Comparison of ENCODE assay signal across 9 mouse cellular contexts in the genomic region with DNA sequence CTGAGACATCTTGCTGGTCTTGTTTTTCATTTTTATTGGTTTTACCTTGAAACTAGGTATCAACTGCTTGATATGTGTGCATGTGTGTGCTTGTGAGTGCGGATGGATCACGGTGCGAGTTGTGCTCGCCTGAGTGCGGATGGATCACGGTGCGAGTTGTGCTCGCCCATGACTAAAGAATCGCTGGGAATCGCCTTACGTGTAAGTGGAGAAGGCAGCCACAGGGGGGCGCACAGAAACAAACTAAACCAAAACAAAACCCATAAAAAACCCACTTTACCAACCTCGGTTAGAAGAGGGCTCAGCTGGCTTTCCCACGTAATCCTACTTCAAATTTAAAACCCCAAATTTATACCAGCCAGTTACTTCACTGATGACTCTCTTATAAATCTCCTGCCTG. TPM values are rescaled to one million over a fixed set of nuclear protein-coding genes. Genes with fewer than 3 reads are reported as not detected.
DNase-seq lines count a peak whose midpoint lies in the region; ATAC-seq and TF ChIP-seq lines count a peak whose summit lies in the region.
"Had no signal": no experiment of that assay in that cellular context is flagged by ENCODE, and none has a peak within 500 bp of the region (broad histone marks: within the 10 kb centered on the region; RNA-seq: fewer than 3 reads in every experiment).

No protein-coding gene starts in this region.

- H3K27ac ChIP-seq in forebrain, postnatal 0 days (ENCODE audit: low read depth, low read length), result no peak overlapping the region
- no peak overlapping the region for H3K27ac ChIP-seq in forebrain, embryonic 16.5 days (ENCODE audit: low read length)
- H3K27ac ChIP-seq in hindbrain, postnatal 0 days, result no peak overlapping the region
- H3K27ac ChIP-seq in liver, embryonic 14.5 days, result no peak overlapping the region
- H3K27ac ChIP-seq: liver, embryonic 15.5 days had no signal

- no peaks in the 10 kb centered on the region for H3K27me3 ChIP-seq in forebrain, postnatal 0 days (ENCODE audit: insufficient read depth, low read length)
- no peaks in the 10 kb centered on the region for H3K27me3 ChIP-seq in forebrain, embryonic 16.5 days (replicated peaks; ENCODE audit: control insufficient read depth, insufficient read depth, low read length)
- no peaks in the 10 kb centered on the region for H3K27me3 ChIP-seq in hindbrain, postnatal 0 days (ENCODE audit: insufficient read depth, low read length)
- no peaks in the 10 kb centered on the region for H3K27me3 ChIP-seq in liver, embryonic 14.5 days (ENCODE audit: control insufficient read depth, insufficient read depth, low read length)
- H3K27me3 ChIP-seq: liver, embryonic 15.5 days had no signal

- peak; percentile 75 for TF ChIP-seq CTCF in forebrain, postnatal 0 days (IDR thresholded peaks at IDR 0.05; ENCODE audit: low read depth)
- peak; percentile 76 for TF ChIP-seq CTCF in hindbrain, postnatal 0 days (IDR thresholded peaks at IDR 0.05; ENCODE audit: low read depth)
- peak; percentile 71 for TF ChIP-seq CTCF in liver, embryonic 14.5 days (IDR thresholded peaks at IDR 0.05; ENCODE audit: low read depth)

- H3K4me2 ChIP-seq in forebrain, postnatal 0 days (ENCODE audit: low read depth), result no peak overlapping the region
- H3K4me2 ChIP-seq in forebrain, embryonic 16.5 days (ENCODE audit: low read length), result no peak overlapping the region
- H3K4me2 ChIP-seq in hindbrain, postnatal 0 days (ENCODE audit: low read depth, low read length), result no peak overlapping the region
- H3K4me2 ChIP-seq in liver, embryonic 14.5 days (ENCODE audit: low read depth), result no peak overlapping the region
- H3K4me2 ChIP-seq: liver, embryonic 15.5 days had no signal

- H3K4me1 ChIP-seq in forebrain, postnatal 0 days (ENCODE audit: insufficient read depth), result no peaks in the 10 kb centered on the region
- no peaks in the 10 kb centered on the region for H3K4me1 ChIP-seq in forebrain, embryonic 16.5 days (replicated peaks; ENCODE audit: control insufficient read depth, insufficient read depth, low read length)
- no peaks in the 10 kb centered on the region for H3K4me1 ChIP-seq in hindbrain, postnatal 0 days (ENCODE audit: insufficient read depth, low read length)
- no peaks in the 10 kb centered on the region for H3K4me1 ChIP-seq in liver, embryonic 14.5 days (replicated peaks; ENCODE audit: control insufficient read depth in 2 of 2, insufficient read depth in 2 of 2, low read length in 1 of 2)
- H3K4me1 ChIP-seq: liver, embryonic 15.5 days had no signal

- ATAC-seq in forebrain, postnatal 0 days, result no peak; the same call in 1 of the 2 replicates
- no peak for ATAC-seq in forebrain, embryonic 16.5 days
- 0 out of 2 replicates have a peak, but pooled peaks have one; percentile 29 for ATAC-seq in hindbrain, postnatal 0 days
- ATAC-seq in liver, embryonic 14.5 days (ENCODE audit: insufficient read depth), result no peak

- no peaks in the 10 kb centered on the region for H3K36me3 ChIP-seq in forebrain, postnatal 0 days (ENCODE audit: insufficient read depth)
- no peaks in the 10 kb centered on the region for H3K36me3 ChIP-seq in forebrain, embryonic 16.5 days (ENCODE audit: control insufficient read depth, insufficient read depth)
- H3K36me3 ChIP-seq in hindbrain, postnatal 0 days (ENCODE audit: insufficient read depth, low read length), result no peaks in the 10 kb centered on the region
- H3K36me3 ChIP-seq in liver, embryonic 14.5 days (replicated peaks; ENCODE audit: control insufficient read depth, insufficient read depth, low read depth), result no peaks in the 10 kb centered on the region
- H3K36me3 ChIP-seq: liver, embryonic 15.5 days had no signal

- TF ChIP-seq EP300 in liver, embryonic 14.5 days (IDR thresholded peaks at IDR 0.05; ENCODE audit: low read depth), result no peak

- H3K9ac ChIP-seq in forebrain, postnatal 0 days, result no peak overlapping the region
- H3K9ac ChIP-seq in forebrain, embryonic 16.5 days (replicated peaks; ENCODE audit: low read depth, low read length), result no peak overlapping the region
- no peak overlapping the region for H3K9ac ChIP-seq in hindbrain, postnatal 0 days (replicated peaks; ENCODE audit: low read length)
- H3K9ac ChIP-seq in liver, embryonic 14.5 days (replicated peaks), result no peak overlapping the region
- H3K9ac ChIP-seq: liver, embryonic 15.5 days had no signal

- no peak overlapping the region for H3K4me3 ChIP-seq in forebrain, postnatal 0 days (ENCODE audit: low read depth, low read length)
- no peak overlapping the region for H3K4me3 ChIP-seq in forebrain, embryonic 16.5 days (replicated peaks; ENCODE audit: low read length)
- H3K4me3 ChIP-seq in hindbrain, postnatal 0 days (ENCODE audit: low read length), result no peak overlapping the region
- H3K4me3 ChIP-seq in liver, embryonic 14.5 days (ENCODE audit: insufficient read depth in 1 of 2, low read depth in 2 of 2, low read length in 2 of 2), result no peak overlapping the region
- H3K4me3 ChIP-seq: liver, embryonic 15.5 days had no signal

- 37% methylated on average over 14 of the region's 14 CpGs for WGBS in forebrain, postnatal 0 days
- 33% methylated on average over 14 of the region's 14 CpGs for whole genome bisulfite sequencing in forebrain, embryonic 16.5 days
- 36% methylated on average over 14 of the region's 14 CpGs for WGBS in hindbrain, postnatal 0 days
- WGBS in liver, embryonic 14.5 days (ENCODE audit: insufficient replicate concordance), result 18% methylated on average over 14 of the region's 14 CpGs

- H3K9me3 ChIP-seq in forebrain, postnatal 0 days (ENCODE audit: low read length), result no peaks in the 10 kb centered on the region
- no peaks in the 10 kb centered on the region for H3K9me3 ChIP-seq in forebrain, embryonic 16.5 days (ENCODE audit: control insufficient read depth, low read length)
- H3K9me3 ChIP-seq in hindbrain, postnatal 0 days (ENCODE audit: low read length), result no peaks in the 10 kb centered on the region
- no peaks in the 10 kb centered on the region for H3K9me3 ChIP-seq in liver, embryonic 14.5 days (ENCODE audit: control insufficient read depth, low read length)
- H3K9me3 ChIP-seq: liver, embryonic 15.5 days had no signal

- DNase-seq in forebrain, postnatal 0 days, result peak; percentile 77
- peak; percentile 14 to 42 for DNase-seq in urinary bladder, postnatal 36 days (ENCODE audit: low spot score in 2 of 2)
- DNase-seq in urinary bladder, postnatal 10 days (ENCODE audit: low spot score), result no peak
- peak; percentile 69 to 72 for DNase-seq in cerebellum, postnatal 36 days
- DNase-seq in hindbrain, postnatal 0 days (ENCODE audit: low spot score), result peak; percentile 81
- peak; percentile 11 to 31 (median 17) for DNase-seq in liver, embryonic 14.5 days (ENCODE audit: low read depth in 3 of 3, low spot score in 3 of 3)
- DNase-seq in right cerebral cortex, postnatal 14 days, result peak; percentile 76

RNA-seq across cellular contexts. Expression of a gene that starts 9.3 kb away (rescaled TPM):
- total RNA-seq in forebrain, postnatal 0 days (2014; rRNA removed), result 0.23 and 0.29 TPM in 2 replicates
- 0.15 and 0.17 TPM in 2 replicates for polyA plus RNA-seq in forebrain, postnatal 0 days (2015; fragmentation: Nextera tagmentation; extraction: Ambion mirVana)
- 0.30 and 0.75 TPM in 2 replicates for polyA plus RNA-seq in forebrain, embryonic 16.5 days (2015; fragmentation: Nextera tagmentation; extraction: Ambion mirVana)
- total RNA-seq in hindbrain, postnatal 0 days (2014; rRNA removed), result 0.21 and 3.1 TPM in 2 replicates
- polyA plus RNA-seq in hindbrain, postnatal 0 days (2015; fragmentation: Nextera tagmentation; extraction: Ambion mirVana), result 0.16 and 0.43 TPM in 2 replicates
- polyA plus RNA-seq in liver, embryonic 14.5 days (2012; rRNA removed), result 0.13 and 0.17 TPM in 2 replicates
- polyA plus RNA-seq in liver, embryonic 14.5 days (2014; fragmentation: Nextera tagmentation; extraction: Ambion mirVana), result 0.25 and 0.53 TPM in 2 replicates
